Mouse (Mus musculus) E14TG2a.4 (cell line): ENCODE results near the gene Rsf1.

Experiments used
- CTCF ChIP-seq: conservative IDR thresholded peaks from 2 replicates; pipeline ENCODE4 v1.5.1; 2014; ENCODE audit warnings: low read length
- POU5F1 ChIP-seq: IDR thresholded peaks from 2 replicates; pipeline ENCODE4 v1.6.1; 2014; ENCODE audit warnings: low read length, borderline replicate concordance

GRCm38 (mm10) chr7:97647656-97648055 lies 68.0 kb downstream of the Rsf1 start:
- TF ChIP-seq CTCF (no peak), POU5F1 (no peak)
